Mouse (Mus musculus): Measurements from ENCODE around the gene St3gal2. TPM values are rescaled to one million over a fixed set of nuclear protein-coding genes. Genes with fewer than 3 reads are reported as not detected.

St3gal2 gene
- polyA plus RNA-seq (2012; rRNA removed; ENCODE audit: low replicate concordance), result 41.5 and 46.8 TPM in 2 replicates

DNA sequence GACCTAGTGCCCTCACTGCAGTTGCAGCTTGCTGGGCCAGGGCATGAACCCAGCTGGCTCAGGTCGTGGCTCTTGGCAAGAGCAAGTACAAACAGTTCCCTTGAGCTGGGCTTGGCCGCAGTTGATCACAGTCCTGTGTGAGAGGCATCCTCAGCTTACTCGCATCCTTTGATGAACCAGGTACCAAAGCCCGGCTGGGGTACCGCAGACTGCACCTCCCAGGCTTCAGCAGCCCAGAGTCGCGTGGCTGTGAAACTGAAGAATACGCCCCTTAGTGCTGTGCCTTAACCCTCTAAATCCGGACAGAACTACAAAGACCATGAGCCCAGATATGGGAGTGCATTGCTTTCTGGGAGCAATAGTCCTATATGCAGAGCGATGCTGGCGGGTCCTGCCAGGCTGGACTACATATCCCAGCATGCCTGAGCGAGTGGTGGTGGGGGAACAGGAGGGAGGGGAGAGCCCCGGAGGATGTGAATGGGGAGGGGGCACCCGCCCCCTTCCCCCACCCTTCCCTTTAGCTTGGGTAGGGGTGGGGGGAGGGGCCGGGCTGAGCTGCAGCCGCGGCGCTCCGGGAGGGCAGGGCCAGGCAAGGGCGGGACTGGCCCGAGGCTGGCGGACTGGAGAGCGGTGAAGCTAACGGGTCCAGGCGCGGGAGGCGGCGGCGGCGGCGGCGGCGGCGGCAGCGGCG lies at the start of gene St3gal2:
Gene St3gal2 (plus strand): TSS at position 582 of the 691 bp plus-strand sequence.

DNA sequence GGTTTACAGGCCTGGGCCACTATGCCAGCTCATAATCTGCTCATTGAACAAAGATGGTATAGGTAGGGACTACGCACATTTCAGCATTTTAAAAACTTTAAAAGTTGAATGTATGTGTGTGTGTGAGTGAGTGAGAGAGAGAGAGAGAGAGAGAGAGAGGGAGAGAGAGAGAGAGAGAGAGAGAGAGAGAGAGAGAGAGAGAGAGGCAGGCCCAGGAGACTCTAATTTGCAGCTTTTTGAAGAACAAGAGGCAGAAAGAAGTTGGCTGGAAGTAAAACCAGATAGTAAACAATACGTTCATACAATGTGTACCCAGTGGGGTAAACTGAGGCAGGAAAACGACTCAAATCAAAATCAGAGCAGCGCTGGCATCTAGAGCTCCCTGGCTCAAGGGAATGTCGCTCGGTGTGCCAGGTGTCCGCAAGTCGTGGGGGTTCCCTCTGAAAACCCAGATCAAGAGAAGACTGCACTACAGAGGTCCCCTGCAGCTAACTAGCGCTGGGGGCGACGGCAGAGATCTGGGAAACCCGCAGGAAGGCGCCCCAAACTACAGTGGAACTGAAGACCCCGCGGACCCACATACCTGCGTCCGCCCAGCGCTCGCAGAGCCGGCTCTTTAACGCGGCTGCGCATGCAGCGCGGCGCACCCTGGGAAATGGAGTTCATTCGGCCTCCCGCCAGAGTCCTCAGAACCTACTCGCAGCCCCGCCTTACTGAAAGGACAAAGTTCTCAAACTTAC lies 17.7 kb upstream of the St3gal2 start, which contains the start of gene Fuk:
Gene Fuk (minus strand): TSS at position 650 of the 740 bp plus-strand sequence.

DNA sequence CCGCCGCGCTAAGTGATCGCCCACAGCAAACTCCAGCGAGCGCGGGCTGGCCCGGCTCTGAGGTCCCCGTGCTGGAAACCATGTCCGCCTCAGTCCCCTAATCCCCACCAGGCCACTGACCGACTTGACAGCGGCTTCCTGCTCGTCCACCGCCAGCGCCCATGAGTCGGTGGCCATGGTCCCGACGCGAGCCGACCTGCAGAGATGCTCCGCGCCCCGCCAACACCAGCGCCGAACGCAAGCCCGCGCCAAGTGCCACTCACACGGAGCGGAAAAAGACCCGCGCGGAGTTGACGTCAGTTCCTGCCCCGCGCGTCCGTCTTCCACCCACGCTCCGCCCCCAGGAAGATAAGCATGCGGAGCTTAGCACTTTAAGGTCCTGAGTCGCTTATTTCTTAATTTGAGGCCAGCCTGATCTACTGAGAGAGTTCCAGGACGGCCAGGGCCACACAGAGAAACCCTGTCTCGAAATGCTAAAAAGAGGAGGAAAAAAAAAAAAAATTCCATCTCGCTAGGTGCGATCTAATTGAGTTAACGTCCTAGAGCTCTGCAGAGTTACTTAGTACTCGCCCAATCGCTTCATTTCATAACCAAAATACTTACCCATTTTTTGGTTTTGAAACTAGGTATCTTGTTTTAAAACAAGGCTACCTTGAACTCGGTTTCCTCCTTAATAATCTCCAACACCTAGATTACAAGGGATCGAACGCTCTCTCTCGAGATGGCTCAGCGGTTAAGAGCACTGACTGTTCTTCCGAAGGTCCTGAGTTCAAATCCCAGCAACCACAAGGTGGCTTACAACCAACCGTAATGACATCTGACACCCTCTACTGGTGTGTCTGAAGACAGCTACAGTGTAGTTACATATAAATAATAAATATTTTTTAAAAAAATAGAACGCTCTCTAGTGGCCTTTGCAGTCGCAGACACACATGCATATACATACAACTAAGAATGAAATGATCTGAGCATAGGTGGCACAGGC lies 78.1 kb downstream of the St3gal2 start, which contains the start of gene Ddx19a:
Gene Ddx19a (minus strand): TSS at position 254 of the 985 bp plus-strand sequence.

Other genes with a start within 250 kb of the St3gal2 start
- 69.7 and 127 TPM in 2 replicates for gene Mtss1l, start 198.4 kb upstream of the St3gal2 start, polyA plus RNA-seq (2012; rRNA removed; ENCODE audit: low replicate concordance)
- 19.1 and 59.2 TPM in 2 replicates for gene Il34, start 114.0 kb upstream of the St3gal2 start, polyA plus RNA-seq (2012; rRNA removed; ENCODE audit: low replicate concordance)
- gene Cog4, start 73.3 kb upstream of the St3gal2 start, polyA plus RNA-seq (2012; rRNA removed; ENCODE audit: low replicate concordance), result 56.8 and 79.9 TPM in 2 replicates
- 27.1 and 72.0 TPM in 2 replicates for gene Sf3b3, start 73.1 kb upstream of the St3gal2 start, polyA plus RNA-seq (2012; rRNA removed; ENCODE audit: low replicate concordance)
- 13.1 and 27.4 TPM in 2 replicates for gene Fuk, start 17.4 kb upstream of the St3gal2 start, polyA plus RNA-seq (2012; rRNA removed; ENCODE audit: low replicate concordance)
- 25.6 and 40.0 TPM in 2 replicates for gene Ddx19a, start 77.9 kb downstream of the St3gal2 start, polyA plus RNA-seq (2012; rRNA removed; ENCODE audit: low replicate concordance)
- gene Ddx19b, start 111.8 kb downstream of the St3gal2 start, polyA plus RNA-seq (2012; rRNA removed; ENCODE audit: low replicate concordance), result 4.7 and 5.4 TPM in 2 replicates
- 33.2 and 50.3 TPM in 2 replicates for gene Aars, start 113.2 kb downstream of the St3gal2 start, polyA plus RNA-seq (2012; rRNA removed; ENCODE audit: low replicate concordance)
- not detected in 2 replicates for gene Exosc6, start 136.4 kb downstream of the St3gal2 start, polyA plus RNA-seq (2012; rRNA removed; ENCODE audit: low replicate concordance)
- 0.09 and 0.18 TPM in 2 replicates for gene Clec18a, start 172.5 kb downstream of the St3gal2 start, polyA plus RNA-seq (2012; rRNA removed; ENCODE audit: low replicate concordance)
- 19.5 and 27.0 TPM in 2 replicates for gene Pdpr, start 174.7 kb downstream of the St3gal2 start, polyA plus RNA-seq (2012; rRNA removed; ENCODE audit: low replicate concordance)